Mouse (Mus musculus): ENCODE data around the gene Cpa2. TPM values are rescaled to one million over a fixed set of nuclear protein-coding genes. Genes with fewer than 3 reads are reported as not detected.

Gene Cpa2
- 22.0 and 22.8 TPM in 2 replicates for polyA plus RNA-seq (2016; fragmentation: Nextera tagmentation; extraction: Ambion mirVana)

DNA sequence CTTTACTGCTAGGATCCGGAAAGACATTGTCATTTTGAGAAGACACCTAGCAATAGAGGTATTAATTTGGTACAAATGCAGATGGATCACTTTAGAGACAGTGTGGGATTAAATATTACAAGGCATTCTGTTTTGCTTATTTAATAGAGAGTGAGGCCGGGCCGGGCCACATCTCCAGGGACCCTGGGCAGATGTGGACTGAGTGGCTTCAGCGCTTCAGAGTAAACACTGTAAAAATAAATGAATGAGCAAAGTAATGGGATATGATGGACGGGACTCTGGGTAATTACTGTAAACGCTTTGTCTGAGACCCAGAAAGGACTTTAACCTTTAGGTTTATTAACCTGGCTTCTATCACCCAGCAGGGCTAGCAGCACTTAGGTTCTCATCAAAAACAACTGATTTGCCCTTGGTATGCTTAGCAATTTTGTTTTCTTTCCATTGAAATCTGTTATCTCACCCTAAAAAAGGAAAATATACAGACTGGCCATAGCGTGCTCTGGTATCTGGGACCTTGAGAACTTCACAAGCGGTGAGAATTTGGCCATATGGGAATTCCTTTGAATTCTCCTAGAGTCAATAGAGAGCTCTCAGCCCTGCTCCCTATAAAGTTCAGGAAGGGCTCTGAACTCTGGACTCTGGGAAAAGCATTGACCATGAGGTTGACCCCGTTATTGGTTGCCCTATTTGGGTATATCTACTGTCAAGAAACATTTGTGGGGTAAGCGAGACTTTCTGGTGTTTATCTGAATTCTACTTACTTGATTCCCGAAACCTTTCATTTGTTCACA lies at the start of gene Cpa2:
TSS of gene Cpa2 (plus strand) at position 574 of the 791 bp plus-strand sequence.
- H3K9me3 ChIP-seq (replicated peaks): no peaks in the 10 kb centered on the region
- H3K27ac ChIP-seq (replicated peaks): peak within 1 kb of the TSS; percentile 58; the same call in 1 of the 2 replicates
- WGBS: 76% methylated on average over 11 of the region's 11 CpGs
- H3K4me3 ChIP-seq: no peak within 1 kb of the TSS
- no peaks in the 10 kb centered on the region for H3K27me3 ChIP-seq (ENCODE audit: low read depth, poor library complexity, severe bottlenecking)
- H3K4me1 ChIP-seq: peaks cover 47% of the 10 kb centered on the region
- no peak for DNase-seq (ENCODE audit: low spot score)
- H3K36me3 ChIP-seq: no peaks in the 10 kb centered on the region

DNA sequence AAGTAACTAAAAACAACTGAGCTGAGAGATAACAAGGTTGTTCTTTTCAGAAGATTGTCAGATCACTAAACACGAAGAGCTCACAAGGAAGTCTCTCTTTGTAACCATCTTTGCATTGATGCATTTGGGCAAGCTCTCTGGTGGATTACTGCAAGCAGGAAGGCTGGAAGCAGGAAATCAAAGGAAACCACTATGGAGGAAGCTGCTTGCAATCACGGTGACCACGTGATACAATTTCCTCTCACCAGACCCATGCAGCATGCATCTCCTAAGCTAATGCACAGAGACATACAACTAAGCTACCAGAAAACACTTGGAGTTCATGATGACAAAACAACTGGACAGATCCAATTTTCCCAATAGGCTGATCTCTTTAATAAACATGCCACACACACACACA lies 42.3 kb upstream of the Cpa2 start:
- WGBS: 90% methylated on average over 3 of the region's 3 CpGs
- H3K36me3 ChIP-seq: peaks cover 85% of the 10 kb centered on the region

GRCm38 (mm10) chr6:30508824-30509223 lies 32.6 kb upstream of the Cpa2 start:
- H3K27me3 ChIP-seq (ENCODE audit: low read depth, poor library complexity, severe bottlenecking): no peaks in the 10 kb centered on the region
- H3K4me1 ChIP-seq: peaks cover 33% of the 10 kb centered on the region
- peak overlapping the region; percentile 98 for H3K27ac ChIP-seq (replicated peaks)
- peaks cover 36% of the 10 kb centered on the region for H3K36me3 ChIP-seq
- no peaks in the 10 kb centered on the region; the same call in 1 of the 2 replicates for H3K9me3 ChIP-seq (replicated peaks)
- peak overlapping the region; percentile 66 for H3K4me3 ChIP-seq
- WGBS: 9% methylated on average over 2 of the region's 2 CpGs
- DNase-seq (ENCODE audit: low spot score): no peak

More for the DNA sequence above, 42.3 kb upstream of the Cpa2 start:
- Histone ChIP-seq H3K27me3 (ENCODE audit: low read depth, poor library complexity, severe bottlenecking) (no peaks in the 10 kb centered on the region), H3K4me3 (no peak overlapping the region), H3K4me1 (no peaks in the 10 kb centered on the region), H3K9me3 (replicated peaks) (no peaks in the 10 kb centered on the region), H3K27ac (replicated peaks) (no peak overlapping the region)
- DNase-seq (ENCODE audit: low spot score): no peak

DNA sequence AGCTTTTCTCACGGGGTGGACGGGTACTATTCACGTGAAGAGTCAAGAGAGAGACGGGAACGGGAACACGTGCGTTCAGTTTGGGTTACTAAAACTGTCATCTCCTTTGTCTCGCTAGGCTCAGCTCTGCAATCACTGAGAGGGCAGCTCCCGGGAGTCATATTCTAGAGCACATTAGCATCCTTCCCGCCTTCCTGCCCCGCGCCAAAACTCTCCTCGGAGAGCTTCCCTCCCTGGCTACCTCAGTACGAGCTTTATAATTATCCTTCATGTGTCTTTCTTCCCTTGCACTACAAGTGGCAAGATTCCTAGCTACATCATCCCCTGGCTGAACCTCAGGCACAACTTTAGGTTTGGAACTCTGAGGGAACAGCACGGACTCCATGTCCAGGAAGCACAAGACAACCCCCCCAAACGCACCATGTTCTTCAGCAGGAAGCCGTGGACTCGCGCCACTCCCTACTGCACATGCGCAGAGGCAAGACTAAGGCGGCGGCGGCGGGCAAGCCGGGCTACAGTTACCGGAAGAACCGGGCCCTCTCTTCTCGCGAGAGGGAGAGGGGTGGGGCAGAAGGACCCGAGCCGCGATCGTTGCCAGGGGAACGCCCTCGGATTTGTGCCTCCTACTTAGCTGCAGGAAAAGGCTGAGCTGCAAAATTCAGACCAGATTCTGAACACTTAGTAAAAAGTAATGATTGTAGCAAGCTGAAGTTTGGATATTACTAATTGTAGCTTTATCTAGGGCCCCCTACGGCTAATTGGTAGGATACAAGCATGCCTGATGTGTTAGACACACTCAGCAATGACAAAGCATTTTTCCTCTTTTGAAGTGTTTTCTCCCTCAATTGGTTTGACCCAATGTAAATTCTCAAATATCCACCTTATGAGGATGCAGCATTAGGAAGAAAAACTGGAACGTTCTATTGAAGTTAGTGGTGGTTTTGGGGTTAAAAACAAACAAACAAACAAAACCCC lies 31.8 kb upstream of the Cpa2 start, which contains the start of the genes Tmem209 and Ssmem1:
TSS of gene Tmem209 (minus strand) at position 519 of the 975 bp plus-strand sequence.
TSS of gene Ssmem1 (plus strand) at position 585 of the 975 bp plus-strand sequence.
- Histone ChIP-seq H3K4me1 (peaks cover 41% of the 10 kb centered on the region), H3K27me3 (ENCODE audit: low read depth, poor library complexity, severe bottlenecking) (no peaks in the 10 kb centered on the region), H3K9me3 (replicated peaks) (no peaks in the 10 kb centered on the region; the same call in 1 of the 2 replicates), H3K36me3 (peaks cover 30% of the 10 kb centered on the region), H3K27ac (replicated peaks) (peak within 1 kb of the TSS; percentile 98), H3K4me3 (peak within 1 kb of the TSS; percentile 66)
- peak; percentile 100 for DNase-seq (ENCODE audit: low spot score)
- WGBS: under 1% methylated on average over 37 of the region's 37 CpGs

DNA sequence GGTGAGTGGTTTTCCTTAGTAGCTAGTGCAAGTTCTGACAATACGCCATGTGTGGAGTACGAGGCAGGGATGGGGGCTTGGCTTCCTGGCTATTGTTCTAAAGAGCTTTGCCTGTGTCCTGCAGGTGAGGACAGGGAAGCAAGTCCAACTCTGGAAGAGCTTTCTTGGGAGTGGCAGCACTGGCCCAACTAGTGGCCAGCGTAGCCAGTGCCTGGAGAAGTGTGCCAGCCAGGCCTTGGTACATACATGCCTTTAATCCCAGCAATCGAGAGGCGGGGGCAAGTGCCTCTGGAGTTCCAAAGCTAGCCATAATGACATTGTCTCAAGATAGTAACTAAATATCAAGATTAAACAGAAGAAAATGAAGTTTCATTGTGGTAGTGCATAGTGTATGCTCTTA lies 31.1 kb upstream of the Cpa2 start:
- Histone ChIP-seq H3K27me3 (ENCODE audit: low read depth, poor library complexity, severe bottlenecking) (no peaks in the 10 kb centered on the region), H3K9me3 (replicated peaks) (no peaks in the 10 kb centered on the region; the same call in 1 of the 2 replicates), H3K27ac (replicated peaks) (peak overlapping the region; percentile 98), H3K4me3 (peak overlapping the region; percentile 66), H3K36me3 (peaks cover 23% of the 10 kb centered on the region), H3K4me1 (peaks cover 41% of the 10 kb centered on the region)
- no peak for DNase-seq (ENCODE audit: low spot score)
- 65% methylated on average over 5 of the region's 5 CpGs for WGBS

DNA sequence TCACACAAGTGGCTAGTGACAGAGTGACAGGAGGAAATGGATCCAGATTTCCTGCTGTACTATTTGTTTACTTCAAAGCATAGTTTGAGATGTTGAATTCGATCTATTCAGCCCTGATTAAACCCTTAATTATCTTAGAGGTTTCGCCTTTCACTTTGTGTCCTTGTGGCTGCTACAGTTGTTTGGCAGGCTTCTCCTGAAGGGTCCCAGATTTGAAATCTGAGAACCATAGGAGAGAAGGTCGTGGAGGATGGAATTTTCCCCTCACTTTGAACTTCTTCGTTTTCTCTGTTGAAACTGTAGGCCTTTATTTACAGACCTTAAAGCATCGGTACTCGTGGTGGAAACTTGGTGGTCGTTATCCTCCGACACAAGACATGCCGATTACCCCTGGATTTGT lies 27.1 kb upstream of the Cpa2 start:
- 29% methylated on average over 9 of the region's 9 CpGs for WGBS
- peaks cover 22% of the 10 kb centered on the region for H3K4me1 ChIP-seq
- no peak for DNase-seq (ENCODE audit: low spot score)
- H3K36me3 ChIP-seq: no peaks in the 10 kb centered on the region
- no peaks in the 10 kb centered on the region; the same call in 1 of the 2 replicates for H3K9me3 ChIP-seq (replicated peaks)
- peak overlapping the region; percentile 64 for H3K27ac ChIP-seq (replicated peaks)
- no peak overlapping the region for H3K4me3 ChIP-seq
- no peaks in the 10 kb centered on the region for H3K27me3 ChIP-seq (ENCODE audit: low read depth, poor library complexity, severe bottlenecking)

DNA sequence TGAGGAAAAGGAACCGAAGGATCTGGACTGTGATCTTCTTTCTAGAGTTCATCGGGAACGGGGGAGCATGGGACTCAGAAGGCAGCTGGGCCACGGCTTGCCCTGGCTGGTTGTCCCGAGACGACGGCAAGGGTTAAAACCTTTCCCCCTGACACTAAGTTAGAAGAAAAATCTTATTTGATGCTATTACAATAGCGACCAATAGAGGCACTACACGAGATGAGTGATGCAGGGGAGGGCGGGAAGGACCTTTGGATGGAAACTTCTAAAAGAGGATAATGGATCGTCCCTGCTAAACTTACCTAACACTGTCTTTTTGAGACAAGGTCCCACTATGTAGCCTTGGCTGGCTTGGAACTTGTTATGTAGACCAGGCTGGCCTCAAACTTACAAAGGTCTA lies 21.0 kb upstream of the Cpa2 start:
- DNase-seq (ENCODE audit: low spot score): no peak
- no peak overlapping the region for H3K4me3 ChIP-seq
- no peaks in the 10 kb centered on the region for H3K9me3 ChIP-seq (replicated peaks)
- H3K27ac ChIP-seq (replicated peaks): no peak overlapping the region
- no peaks in the 10 kb centered on the region for H3K36me3 ChIP-seq
- no peaks in the 10 kb centered on the region for H3K27me3 ChIP-seq (ENCODE audit: low read depth, poor library complexity, severe bottlenecking)
- 69% methylated on average over 11 of the region's 11 CpGs for WGBS
- peaks cover 4% of the 10 kb centered on the region for H3K4me1 ChIP-seq

- WGBS: 65% methylated on average over 7 of the region's 7 CpGs
- Histone ChIP-seq H3K27ac (replicated peaks) (peak overlapping the region; percentile 94), H3K27me3 (ENCODE audit: low read depth, poor library complexity, severe bottlenecking) (no peaks in the 10 kb centered on the region), H3K4me3 (no peak overlapping the region), H3K4me1 (peaks cover 48% of the 10 kb centered on the region), H3K36me3 (no peaks in the 10 kb centered on the region), H3K9me3 (replicated peaks) (no peaks in the 10 kb centered on the region)
- no peak for DNase-seq (ENCODE audit: low spot score)
Measured at GRCm38 (mm10) chr6:30525456-30526332, 15.7 kb upstream of the Cpa2 start.

GRCm38 (mm10) chr6:30526586-30527515 lies 14.5 kb upstream of the Cpa2 start:
- Histone ChIP-seq H3K4me3 (peak overlapping the region; percentile 30), H3K36me3 (no peaks in the 10 kb centered on the region), H3K4me1 (peaks cover 48% of the 10 kb centered on the region), H3K27ac (replicated peaks) (peak overlapping the region; percentile 94), H3K9me3 (replicated peaks) (no peaks in the 10 kb centered on the region), H3K27me3 (ENCODE audit: low read depth, poor library complexity, severe bottlenecking) (no peaks in the 10 kb centered on the region)
- peak; percentile 67 for DNase-seq (ENCODE audit: low spot score)
- WGBS: 14% methylated on average over 19 of the region's 19 CpGs

DNA sequence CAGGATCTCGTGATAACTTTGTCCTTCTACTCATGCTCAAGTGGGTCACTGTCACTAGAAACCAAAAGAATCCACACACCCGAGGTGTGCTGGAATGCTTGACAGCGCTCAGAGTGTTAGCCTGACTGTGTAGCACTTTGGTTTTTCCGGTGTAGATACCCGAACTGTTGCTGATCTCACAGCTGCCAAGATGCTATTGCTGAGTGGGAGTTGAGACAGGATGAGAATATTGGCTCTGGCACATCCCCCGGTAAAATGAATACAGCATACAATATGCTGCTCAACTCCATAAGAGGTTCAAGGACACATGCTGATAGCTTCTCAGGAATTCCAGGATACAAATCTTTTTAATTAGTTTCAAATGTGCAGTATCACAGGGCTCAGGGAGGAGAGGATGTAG lies 12.6 kb upstream of the Cpa2 start:
- H3K36me3 ChIP-seq: no peaks in the 10 kb centered on the region
- peaks cover 48% of the 10 kb centered on the region for H3K4me1 ChIP-seq
- no peak overlapping the region for H3K4me3 ChIP-seq
- H3K9me3 ChIP-seq (replicated peaks): no peaks in the 10 kb centered on the region
- peak overlapping the region; percentile 35 for H3K27ac ChIP-seq (replicated peaks)
- no peaks in the 10 kb centered on the region for H3K27me3 ChIP-seq (ENCODE audit: low read depth, poor library complexity, severe bottlenecking)
- no peak for DNase-seq (ENCODE audit: low spot score)
- WGBS: 73% methylated on average over 6 of the region's 6 CpGs

- Histone ChIP-seq H3K27me3 (ENCODE audit: low read depth, poor library complexity, severe bottlenecking) (no peaks in the 10 kb centered on the region), H3K4me3 (no peak overlapping the region), H3K4me1 (peaks cover 9% of the 10 kb centered on the region), H3K36me3 (no peaks in the 10 kb centered on the region), H3K9me3 (replicated peaks) (no peaks in the 10 kb centered on the region), H3K27ac (replicated peaks) (no peak overlapping the region)
- 41% methylated on average over 3 of the region's 3 CpGs for WGBS
- no peak for DNase-seq (ENCODE audit: low spot score)
Measured at GRCm38 (mm10) chr6:30535340-30535739, 6.0 kb upstream of the Cpa2 start.

Measured in midbrain, embryonic 10.5 days (tissue).